Mouse (Mus musculus): Measurements from ENCODE around the gene Prm1.
"Not testable (repeated sequence)": the region's sequence is repeated elsewhere in the genome, so short reads cannot be mapped to it uniquely, and the experiment has no call there.

Prm1 gene

DNA sequence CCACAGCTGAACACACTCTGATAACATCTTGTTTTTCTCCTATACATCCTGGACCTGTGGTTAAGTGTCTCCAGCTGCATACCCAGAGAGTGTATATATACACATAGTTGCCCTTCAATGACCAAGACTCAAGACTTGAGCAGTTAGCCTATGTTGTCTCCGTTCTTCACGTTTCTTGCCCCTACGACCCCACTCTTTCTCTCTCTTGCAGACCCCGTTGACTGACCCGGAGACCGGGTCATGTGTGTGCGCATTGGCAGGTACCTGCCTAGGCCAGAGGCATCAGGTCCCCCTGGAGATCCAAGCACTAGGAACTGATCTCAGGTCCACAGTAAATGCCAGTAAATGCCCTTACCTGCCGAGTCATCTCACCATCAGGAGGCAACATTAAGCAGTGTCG, 21.6 kb upstream of the Prm1 start:
- in situ Hi-C loops (cut with MboI; ENCODE audit: unreplicated experiment in 2 of 2), result no loop called here

DNA sequence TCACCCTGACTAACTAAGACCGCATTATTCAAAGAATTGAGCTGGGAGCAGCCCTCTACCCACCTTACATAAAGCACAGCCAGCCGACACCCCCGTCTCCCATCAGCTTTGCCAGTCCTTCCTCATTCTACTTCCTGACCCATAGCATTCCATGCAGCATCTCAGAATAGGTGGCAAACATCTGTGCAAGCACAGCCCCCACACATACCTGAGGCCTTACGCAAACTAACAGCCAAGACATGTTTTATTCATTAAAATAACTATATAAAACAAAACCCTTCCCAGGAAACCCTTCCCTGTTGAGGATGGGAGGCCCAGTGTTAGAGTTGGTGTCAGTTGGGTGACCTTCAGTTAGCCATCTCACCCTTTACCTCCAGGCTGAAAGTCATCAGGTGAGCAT, 20.2 kb upstream of the Prm1 start:
- in situ Hi-C loops (cut with MboI; ENCODE audit: unreplicated experiment in 2 of 2), result no loop called here

DNA sequence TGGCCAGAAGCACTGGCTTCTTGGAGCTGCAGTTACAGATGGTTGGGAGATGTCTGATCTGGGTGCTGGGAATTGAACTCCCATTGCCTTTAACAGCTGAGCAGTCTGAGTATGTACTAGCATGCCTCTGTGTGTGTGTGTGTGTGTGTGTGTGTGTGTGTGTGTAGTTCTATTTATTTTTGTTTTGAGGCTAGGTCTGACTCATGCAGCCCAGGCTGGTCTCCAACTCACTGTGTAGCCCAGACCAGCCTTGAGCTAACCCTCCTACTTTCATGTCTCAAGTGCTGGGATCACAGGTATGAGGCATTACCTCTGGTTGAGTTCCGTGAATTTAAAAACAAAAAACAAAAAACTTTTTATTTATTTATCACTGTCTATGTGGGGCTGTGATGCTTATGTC, 18.9 kb upstream of the Prm1 start:
- in situ Hi-C loops (cut with MboI; ENCODE audit: unreplicated experiment in 2 of 2), result no loop called here

DNA sequence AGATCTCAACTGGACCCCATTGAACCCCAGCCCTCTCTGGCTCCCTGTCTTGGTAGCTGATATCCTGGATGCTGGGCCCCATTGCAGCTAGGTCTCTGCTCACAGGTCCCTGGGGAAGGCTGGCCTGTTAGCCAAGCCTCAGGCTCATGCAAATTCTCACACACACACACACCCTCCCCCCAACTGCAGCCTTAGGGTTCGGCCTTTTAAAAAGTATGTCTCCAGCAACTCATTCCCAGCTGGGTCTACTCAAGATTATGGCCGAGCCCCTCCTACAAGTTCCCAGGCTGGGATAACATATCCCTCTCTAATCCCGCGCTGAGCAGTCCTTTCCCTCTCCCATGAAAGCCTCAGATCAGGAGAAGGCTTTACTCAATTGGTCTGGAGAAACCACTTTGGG, 15.7 kb upstream of the Prm1 start:
- in situ Hi-C loops (cut with MboI; ENCODE audit: unreplicated experiment in 2 of 2), result no loop called here

DNA sequence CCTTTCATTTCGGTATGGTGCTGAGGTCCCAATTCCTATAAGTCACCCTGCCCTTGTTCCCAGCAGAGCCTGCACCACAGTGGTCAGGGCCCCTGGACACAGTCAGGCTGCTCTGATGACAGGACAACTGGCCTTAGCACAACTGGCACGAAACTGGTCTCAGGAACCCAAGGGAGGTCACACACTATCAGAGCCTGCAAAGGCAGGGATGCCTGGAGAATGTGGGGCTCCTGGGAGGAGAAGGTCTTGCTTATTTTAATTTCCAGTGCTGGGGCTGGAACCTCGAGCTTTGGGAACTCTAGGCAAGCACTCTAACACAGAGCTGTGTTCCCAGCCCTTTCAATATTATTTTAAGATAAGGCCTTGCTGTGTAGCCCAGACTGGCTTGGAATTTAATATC, 14.3 kb upstream of the Prm1 start:
- in situ Hi-C loops (cut with MboI; ENCODE audit: unreplicated experiment in 2 of 2), result no loop called here

DNA sequence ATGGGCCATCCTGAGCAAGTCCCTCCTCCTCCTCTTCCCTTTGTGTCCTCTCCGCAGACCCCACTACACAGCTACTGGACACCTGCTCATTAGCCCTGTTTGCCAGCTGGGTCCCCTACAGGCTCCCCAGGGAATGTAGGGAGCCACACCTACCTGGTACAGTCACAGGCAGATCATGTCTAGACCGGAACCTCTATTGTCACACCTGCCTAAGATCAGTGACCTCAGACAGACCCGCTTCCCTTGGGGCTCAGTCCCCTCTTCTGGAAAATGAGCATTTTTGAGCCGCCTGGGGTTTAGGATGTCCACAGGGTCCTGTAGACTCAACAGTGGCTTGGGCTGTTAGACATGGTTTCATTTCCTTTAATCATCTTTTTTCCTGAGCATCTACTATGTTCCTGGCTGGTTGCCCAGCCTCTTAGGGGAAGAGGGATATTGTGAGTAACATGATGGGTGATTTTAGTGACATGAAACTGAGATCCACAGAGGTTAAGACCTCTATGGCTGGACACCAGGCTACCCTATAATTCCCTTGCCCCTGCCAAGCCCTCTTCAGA, 13.0 kb upstream of the Prm1 start:
- in situ Hi-C loops (cut with MboI; ENCODE audit: unreplicated experiment in 2 of 2), result no loop called here

DNA sequence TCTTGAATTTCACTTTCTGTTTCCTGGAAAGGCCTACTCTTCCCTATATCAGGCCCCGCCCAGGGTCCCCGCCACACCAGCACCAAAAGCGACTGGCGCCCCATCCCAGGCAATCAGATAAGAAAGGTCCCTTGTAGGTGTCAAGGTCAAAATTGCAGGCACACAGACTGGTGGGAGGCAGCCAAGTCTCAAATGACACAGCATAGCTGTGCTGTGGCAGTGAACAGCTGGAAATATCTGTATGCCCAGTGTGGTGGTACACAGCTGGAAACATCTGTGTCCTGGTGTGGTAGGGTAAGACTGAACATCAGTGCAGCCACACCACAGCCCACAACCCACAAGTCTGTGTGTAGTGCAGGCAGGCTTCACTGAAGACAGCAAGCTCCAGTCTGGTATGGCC, 9.2 kb upstream of the Prm1 start:
- in situ Hi-C loops (cut with MboI; ENCODE audit: unreplicated experiment in 2 of 2), result no loop called here

DNA sequence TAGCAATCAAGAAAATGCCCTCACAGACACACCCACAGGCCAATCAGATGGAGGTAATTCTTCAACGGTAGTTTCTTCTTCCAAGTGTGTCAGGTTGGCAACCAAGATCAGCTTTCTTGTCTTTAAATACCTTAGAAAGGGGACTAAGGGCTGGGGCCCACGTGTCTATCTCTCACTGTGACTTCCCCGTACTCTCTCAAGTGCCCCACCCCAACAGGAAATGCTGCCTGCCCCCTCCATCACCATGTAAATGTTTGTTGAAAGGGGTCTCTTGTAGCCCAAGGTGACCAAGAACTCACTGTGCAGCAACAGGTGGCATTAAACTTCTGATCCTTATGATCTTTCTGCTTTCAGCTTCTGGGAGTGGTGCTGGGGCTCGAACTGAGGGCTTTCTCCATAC, 8.1 kb upstream of the Prm1 start:
- in situ Hi-C loops (cut with MboI; ENCODE audit: unreplicated experiment in 2 of 2), result no loop called here

DNA sequence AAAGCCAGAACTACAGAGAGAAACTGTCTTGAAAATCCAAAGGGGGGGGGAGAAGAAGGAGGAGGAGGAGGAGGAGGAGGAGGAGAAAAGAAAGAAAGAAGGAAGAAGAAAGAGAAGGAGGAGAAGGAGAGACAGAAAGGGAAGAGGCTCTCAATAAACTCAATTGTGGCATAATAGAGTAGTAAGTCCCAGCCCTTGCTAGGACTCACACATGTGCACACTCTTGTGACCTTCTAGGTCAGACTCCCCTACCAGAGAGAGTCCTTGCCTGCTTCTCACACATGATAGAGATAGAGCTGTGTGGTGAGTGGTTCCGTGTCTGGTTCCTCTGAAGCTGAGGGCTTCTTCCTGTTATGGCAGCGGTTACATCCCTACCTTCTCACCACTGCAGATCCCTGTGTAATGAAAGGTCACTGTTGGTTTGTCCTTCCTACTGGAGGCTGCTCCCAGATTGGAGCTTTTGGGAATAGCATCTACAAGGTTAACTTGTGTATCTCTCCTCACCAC, 7.3 kb upstream of the Prm1 start, which contains the start of gene Gm11172:
Gene Gm11172, plus strand, starts transcription at position 51 of the 507 bp plus-strand sequence.
- in situ Hi-C loops (cut with MboI; ENCODE audit: unreplicated experiment in 2 of 2), result no loop called here

DNA sequence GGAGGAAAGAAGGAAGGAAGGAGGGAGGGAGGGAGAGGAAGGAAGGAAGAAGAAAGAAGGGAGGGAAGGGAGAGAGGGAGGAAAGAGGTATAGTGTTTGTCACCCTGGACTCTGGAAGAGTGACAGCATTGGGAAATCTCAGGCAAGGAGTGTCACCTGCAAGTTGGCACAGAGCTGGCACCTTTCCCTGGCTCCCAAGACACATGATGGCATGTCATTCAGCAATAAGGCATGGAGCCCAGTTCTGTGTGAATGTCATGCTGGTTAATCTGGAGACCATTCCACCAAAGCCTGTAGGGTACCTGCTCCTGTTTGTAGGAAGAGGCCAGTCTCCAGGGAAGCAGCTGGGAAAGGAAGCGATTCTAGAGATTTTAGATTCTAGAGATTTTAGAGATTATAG, 4.7 kb upstream of the Prm1 start:
- in situ Hi-C loops (cut with MboI; ENCODE audit: unreplicated experiment in 2 of 2), result no loop called here

DNA sequence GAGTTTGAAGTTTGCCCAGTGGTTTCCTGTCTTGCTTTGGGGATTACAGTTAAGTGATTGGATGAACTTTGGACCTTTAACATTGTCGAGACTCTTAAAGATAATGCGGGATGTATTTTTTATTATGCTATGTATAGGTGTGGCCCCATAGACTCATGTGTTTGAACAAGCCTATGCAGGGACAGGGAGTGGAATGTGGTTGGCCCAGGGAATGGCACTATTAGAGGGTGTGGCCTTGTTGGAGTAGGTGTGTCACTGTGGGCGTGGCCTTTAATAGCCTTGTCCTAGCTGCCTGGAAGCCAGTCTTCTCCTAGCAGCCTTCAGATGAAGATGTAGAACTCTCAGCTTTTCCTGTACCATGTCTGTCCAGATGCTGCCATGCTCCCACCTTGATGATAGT, 3.2 kb downstream of the Prm1 start:
- in situ Hi-C loops (cut with MboI; ENCODE audit: unreplicated experiment in 2 of 2), result not testable (repeated sequence)

DNA sequence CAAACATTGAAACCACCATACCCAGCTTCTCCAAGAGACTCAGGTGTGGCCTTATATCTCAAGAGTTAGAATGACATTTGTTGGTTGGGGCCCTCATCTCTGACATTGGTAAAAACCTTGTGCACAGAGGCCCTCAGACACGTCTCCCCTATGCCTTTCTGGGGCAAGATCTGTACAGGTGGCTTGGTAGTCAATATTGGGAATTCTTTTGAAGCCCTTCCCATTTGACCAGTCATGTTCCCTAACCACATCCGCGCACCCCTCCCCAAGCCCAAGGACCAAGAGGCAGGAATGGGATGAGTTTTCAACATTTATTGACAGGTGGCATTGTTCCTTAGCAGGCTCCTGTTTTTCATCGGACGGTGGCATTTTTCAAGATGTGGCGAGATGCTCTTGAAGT, 9.6 kb downstream of the Prm1 start, which contains the start of gene Prm2:
Gene Prm2, minus strand, starts transcription at position 101 of the 400 bp plus-strand sequence.
- in situ Hi-C loops (cut with MboI; ENCODE audit: unreplicated experiment in 2 of 2), result no loop called here

DNA sequence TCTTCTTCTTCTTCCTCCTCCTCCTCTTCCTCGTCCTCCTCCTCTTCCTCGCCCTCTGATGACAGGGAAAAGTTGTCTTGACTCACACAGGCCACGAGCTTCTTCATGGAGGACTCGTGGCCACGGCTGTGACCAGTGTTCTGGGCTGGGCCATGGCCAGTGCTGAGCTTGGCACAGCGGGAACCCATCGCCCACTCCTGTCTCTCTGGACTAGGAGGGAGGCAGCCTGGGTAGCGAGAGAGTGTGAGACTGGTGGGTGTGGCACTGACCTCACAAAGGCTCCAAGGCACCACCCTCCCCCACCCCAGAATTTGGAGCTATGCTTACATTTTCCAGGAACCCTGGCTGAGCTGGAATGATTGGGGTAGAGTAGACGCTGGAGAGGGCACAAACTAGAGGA, 14.9 kb downstream of the Prm1 start, which contains the start of gene Prm3:
Gene Prm3, minus strand, starts transcription at position 213 of the 400 bp plus-strand sequence.
- in situ Hi-C loops (cut with MboI; ENCODE audit: unreplicated experiment in 2 of 2), result loop anchor here in 1 of 2 experiments (5.0 kb wide), 3 partner anchors 52 to 223 kb away; no protein-coding TSS in a partner anchor

DNA sequence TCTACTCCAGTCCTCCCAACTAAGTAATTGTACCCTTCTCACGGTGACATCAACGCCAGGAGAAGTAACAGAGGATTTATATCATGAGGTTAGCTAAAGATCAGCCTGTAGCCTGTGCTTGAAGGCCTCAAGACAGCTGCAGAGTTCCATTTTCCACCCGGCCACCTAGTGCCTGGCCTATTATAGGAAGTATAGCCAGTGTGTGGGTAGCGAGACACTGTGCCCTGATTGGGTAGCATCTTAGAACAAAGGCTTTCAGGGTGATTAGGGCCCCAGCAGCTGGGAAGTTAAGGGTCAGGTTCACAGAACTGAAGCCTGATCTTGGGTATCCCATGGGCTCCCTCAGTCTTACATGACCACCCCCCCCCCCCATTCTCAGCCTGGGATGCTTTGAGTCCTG, 16.8 kb downstream of the Prm1 start:
- in situ Hi-C loops (cut with MboI; ENCODE audit: unreplicated experiment in 2 of 2), result loop anchor here in 1 of 2 experiments (5.0 kb wide), 3 partner anchors 58 to 212 kb away; no protein-coding TSS in a partner anchor

DNA sequence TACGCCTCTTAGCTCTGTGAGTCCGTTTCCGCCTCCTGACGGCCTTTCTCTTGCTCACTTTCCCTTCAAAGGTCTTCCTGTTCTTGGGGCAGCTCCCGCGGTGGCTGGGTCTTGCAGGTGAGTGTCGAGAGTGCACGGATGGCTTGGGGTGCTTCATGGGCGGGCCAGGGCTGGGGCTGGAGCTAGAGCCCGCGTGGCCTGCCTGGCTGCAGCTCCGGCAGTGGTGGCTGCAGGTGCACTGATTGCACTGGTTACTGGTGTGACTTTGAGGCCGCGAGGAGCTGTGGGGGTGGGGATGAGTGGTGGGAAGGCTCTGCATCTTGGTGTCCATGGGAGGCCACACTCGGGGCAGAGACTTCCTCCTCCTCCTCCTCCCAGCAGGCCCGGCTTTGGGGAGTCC, 17.4 kb downstream of the Prm1 start, which contains the start of gene Tnp2:
Gene Tnp2, minus strand, starts transcription at position 390 of the 400 bp plus-strand sequence.
- in situ Hi-C loops (cut with MboI; ENCODE audit: unreplicated experiment in 2 of 2), result loop anchor here in 1 of 2 experiments (5.0 kb wide), 3 partner anchors 59 to 211 kb away; no protein-coding TSS in a partner anchor

DNA sequence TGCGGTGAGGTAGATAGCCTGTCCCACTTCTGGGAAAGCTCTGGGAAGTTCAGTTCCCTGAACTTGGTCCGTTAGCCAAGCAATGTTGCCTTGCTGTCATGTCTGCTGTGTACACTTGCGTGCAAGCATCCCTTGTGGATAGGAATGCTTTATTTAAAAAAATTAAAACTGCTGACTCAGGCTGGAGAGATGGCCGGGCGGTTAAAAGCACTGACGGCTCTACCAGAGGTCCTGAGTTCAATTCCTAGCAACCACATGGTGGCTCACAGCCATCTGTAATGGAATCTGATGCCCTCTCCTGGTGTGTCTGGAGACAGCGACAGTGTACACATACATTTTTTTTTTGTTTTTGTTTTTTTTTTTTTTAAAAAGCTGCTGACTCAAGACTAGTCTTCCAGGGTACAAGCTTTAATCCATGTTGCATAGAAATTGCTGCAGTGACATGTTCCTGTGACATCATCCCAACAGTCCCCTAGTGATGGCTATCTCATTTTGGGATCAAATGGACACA, 18.0 kb downstream of the Prm1 start:
- in situ Hi-C loops (cut with MboI; ENCODE audit: unreplicated experiment in 2 of 2), result loop anchor here in 1 of 2 experiments (5.0 kb wide), 3 partner anchors 60 to 210 kb away; no protein-coding TSS in a partner anchor

DNA sequence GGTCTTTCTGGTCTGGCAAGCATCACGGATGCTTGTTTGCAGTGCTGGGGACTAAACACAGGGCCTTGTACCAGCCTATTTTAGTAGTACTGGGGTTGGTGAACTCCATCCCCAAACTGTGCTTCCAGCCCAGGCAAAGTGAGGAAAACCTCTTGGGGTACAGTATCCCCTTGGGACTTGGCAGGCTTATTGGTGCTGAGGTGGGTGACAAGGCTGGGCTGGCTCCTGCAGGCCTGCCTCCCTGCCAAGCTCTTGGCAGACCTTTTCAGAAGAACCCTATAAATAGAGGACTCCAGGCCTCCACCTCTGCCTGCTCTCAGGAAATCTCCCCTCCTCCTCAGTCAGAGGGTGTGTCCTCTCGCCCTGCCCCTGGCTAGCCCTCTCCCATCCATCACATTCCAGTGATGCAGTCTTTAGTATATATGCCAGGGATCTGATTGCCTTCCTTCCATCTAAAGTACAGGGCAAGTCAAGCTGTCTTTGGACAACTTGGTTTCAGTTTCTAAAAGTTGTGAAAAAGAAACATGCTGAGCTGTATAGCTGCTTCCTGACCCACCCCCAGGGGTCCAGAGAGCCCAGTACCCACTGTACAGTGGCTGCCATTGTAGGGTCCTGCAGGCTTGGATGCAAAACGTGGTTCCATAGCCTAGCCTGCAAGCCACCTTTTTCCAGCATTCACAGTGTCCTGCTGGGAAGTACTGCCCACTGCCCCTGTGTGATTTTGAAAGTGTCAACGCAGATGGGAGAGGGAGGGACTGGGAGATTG, 18.7 kb downstream of the Prm1 start:
- in situ Hi-C loops (cut with MboI; ENCODE audit: unreplicated experiment in 2 of 2), result loop anchor here in 1 of 2 experiments (5.0 kb wide), 3 partner anchors 60 to 210 kb away; no protein-coding TSS in a partner anchor

DNA sequence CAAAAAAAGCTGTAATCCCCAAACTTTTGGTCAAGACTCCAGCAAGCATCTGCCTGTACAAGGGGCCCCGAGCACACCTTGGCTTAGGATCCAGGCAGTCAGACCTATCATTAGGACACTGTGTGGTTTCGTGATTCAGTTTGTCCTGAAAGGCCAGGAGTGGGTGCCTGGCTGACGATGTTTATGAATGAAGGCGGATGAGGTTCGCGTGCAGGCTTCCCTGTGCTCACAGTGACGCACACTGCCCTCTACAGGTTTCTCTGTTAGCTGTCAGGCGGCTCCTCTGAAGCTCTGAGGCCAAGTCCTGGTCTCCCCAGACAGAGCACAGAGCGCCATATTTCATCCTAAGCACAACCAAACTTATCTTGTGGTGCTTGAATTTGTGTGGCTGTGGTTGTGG, 19.4 kb downstream of the Prm1 start:
- in situ Hi-C loops (cut with MboI; ENCODE audit: unreplicated experiment in 2 of 2), result loop anchor here in 1 of 2 experiments (5.0 kb wide), 3 partner anchors 61 to 209 kb away; no protein-coding TSS in a partner anchor

DNA sequence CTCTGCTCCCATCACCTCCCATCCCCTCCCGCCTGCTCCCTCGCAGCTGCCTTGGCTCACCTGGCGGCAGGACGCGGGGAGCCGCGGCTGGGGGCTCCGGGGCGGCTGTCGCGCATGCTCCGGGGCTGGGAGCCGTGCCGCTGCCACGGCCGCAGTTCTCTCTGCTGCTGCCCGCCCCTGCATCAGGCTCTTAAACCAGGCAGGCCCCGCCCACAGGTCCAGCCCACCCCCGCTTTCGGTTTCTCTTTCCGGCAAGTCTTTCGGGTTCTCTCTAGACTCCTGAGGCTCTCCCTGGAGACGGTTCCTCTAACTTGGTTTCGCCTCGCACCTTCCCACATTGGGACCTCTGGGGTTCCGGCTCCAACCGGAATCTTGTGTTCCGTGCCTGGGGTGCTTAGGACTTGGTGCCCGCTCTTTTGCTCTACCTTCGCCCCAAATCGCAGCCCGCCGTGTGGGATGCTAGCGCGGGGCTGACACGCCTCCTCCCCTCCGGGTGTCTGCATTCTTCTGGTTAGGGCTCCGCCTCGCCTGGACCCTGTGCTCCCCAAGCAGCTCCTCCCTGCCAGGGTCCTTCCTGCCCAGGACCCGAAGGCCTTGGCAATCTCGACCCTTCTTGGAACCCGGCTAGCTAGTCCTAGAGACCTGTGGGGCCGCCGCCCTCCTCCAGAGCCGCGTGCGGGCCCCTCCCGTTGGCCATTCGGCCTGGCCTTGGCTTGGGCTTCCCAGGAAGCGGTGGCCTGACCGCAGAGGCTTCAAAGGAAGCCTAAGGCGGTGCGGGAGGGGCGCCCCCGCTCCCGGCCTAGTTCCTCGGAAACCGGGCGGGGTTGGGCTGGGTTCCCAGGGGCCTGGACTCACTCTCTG, 20.0 kb downstream of the Prm1 start, which contains the start of gene Socs1:
Gene Socs1, minus strand, starts transcription at position 166 of the 861 bp plus-strand sequence.
- in situ Hi-C loops (cut with MboI; ENCODE audit: unreplicated experiment in 2 of 2), result loop anchor here in 1 of 2 experiments (5.0 kb wide), 3 partner anchors 62 to 208 kb away; no protein-coding TSS in a partner anchor

Measured in v-Abl transformed pro-B cells (cell line).